Mouse (Mus musculus): ENCODE results near the gene Zcchc14.

Gene Zcchc14

DNA sequence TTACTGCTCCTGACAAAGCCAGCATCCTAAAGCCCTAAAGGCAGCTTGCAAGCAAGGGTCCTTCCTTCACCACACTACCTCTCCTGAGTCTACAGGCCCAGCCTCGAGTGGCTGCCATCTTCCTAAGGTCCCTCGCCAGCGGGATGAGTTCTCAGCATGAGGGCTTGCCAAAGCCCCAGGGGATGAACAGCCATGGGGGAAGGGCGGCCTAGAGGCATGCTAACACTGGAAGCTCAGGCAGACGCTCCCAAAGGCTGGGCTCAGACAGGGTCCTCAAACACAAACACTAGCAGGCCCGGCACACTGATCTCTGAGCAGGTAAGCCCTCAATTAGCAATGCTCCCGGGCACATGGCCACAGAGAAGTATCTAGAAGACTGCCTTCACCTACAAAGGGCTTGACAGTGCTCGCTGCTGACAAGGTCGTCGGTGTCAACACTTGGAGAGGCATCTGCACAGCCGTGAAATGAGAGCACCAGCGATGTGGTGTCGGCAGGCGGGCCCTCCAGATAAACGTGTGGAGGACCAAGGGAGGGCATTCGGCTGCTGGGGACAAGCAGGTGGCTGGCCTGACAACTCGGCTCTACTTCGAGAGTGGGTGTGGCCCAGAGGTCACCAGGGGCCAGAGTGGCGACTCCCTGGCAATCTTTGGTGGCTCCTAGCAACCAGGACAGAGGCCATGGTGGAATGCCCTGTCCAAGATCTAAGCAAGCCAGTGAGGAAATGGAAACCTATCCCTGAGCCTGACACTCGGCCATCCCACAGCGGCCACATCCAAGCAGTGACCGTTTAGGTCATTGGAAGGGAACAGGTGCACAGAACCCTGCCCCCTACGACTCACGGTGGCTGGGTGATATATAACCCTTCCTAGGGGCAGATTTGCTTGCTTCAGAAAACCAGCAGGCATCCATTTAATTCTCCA lies 101.4 kb downstream of the Zcchc14 start:
- DNase-seq (ENCODE audit: low spot score) = no peak

DNA sequence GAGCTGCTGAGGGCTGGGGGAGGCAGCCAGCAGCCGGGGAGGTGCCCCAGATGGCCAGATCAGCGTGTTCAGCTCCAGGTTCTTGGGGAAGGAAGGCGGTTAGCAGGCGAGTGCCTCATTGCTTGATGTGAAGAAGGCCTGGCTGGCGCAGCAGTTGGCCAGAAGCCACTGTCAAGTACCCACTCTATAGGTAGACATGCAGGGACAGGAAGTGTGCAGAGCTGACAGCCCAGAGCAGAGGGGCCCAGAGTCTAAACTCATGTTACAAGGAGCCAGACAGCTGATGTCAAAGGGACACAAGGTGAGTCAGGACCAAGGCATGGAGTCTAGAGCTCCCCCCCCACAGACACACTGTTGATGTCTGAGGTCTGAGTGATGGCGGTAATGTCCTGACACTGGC lies 102.6 kb downstream of the Zcchc14 start:
- DNase-seq (ENCODE audit: low spot score) = no peak

All from yolk sac, embryonic 10.5 days (tissue).